Mouse (Mus musculus): ENCODE data around the gene Entpd4b. TPM values are rescaled to one million over a fixed set of nuclear protein-coding genes. Genes with fewer than 3 reads are reported as not detected.

Entpd4b gene
- total RNA-seq (2023) = 1 to 10 TPM; 2.3 to 2.9 TPM

DNA sequence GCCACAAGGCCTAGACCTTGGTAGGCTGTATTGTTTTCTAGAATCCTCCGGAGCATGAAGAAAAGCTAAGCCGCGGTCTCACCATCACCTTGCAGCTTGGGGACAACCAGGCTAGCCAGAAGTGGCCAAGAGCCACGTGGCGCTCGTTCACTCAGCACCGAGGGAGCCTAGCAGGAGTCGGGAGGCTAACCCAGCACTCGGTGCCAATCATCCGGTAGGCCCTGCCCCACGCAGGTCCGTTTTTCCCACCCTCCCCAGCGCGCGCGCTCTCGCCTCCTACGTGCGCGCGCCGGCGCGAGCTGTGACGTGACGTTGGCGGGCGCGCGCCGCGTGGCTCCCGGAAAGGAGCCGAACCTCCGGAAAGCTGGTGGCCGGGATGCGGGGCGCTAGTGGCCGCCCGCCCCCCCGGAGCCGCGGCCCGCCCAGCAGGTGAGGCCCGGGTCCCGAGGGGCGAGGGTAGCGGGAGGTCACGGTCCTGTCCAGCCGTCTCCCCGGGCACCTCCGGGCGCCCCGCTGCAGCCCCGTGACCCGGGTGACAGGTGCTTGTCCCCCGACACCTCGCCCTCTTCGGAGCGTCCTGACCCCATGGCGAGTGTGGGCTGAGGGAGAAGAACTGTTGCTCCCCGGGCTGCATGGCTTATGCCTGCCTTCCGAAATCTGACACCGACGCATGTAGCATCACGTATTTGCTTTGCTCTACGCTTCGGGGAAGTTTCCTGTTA, at the start of gene Entpd4b:
TSS of gene Entpd4b (plus strand) at position 315 of the 722 bp plus-strand sequence.

DNA sequence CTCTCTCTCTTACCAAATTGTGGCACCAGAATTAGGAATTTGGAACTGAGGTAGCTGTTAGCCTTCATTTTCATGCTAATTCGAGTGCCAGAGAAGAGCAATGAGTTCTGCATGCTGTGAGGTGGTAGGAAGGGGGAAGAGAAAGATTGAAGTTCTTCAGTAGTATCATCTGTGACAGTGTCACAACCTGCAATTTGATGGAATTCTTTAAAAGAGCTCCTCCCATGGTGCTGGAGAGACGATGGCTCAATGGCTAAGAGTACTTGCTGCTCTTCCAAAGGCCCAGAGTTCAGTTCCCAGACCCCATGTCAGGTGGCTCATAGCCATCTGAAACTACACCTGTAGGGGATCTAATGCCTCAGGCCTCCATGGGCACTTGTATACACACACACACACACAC, 42.8 kb upstream of the Entpd4b start, which contains the start of gene Gm27179:
TSS of gene Gm27179 (minus strand) at position 101 of the 400 bp plus-strand sequence.

Other genes starting within 250 kb of the Entpd4b start
- gene Gm16867, start 52.1 kb upstream of the Entpd4b start, total RNA-seq (2023) = 10 to 100 TPM in 1 of 2 experiments, 1 to 10 TPM in 1; 6.2 to 11.4 TPM
- not detected for gene Gm27179, start 42.9 kb upstream of the Entpd4b start, total RNA-seq (2023)

Measured in neutrophil, adult 59 days (primary cell).